Mouse (Mus musculus): ENCODE measurements around the gene D1Pas1.

DNA sequence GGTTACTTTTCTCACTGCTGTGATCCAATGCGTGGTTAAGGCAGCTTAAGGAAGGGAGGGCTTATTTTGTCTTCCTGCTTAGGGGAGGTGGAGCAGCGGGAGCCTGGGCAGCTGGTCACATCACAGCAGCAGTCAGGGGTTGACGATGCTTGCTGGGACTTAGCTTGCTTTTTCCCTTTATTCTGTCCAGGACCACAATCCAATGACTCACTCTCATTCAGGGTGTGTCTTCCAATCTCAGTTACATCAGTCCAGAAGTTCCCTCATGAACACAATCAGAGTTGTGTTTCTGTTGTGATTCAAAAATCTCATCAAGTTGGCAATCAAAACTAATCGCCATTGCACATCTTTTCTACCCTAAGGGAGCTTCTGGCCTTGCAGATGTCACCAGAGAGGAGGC lies 48.9 kb downstream of the D1Pas1 start:
- TF ChIP-seq GATA1 (IDR thresholded peaks at IDR 0.05; ENCODE audit: low read length) (no peak), TAL1 (IDR thresholded peaks at IDR 0.05; ENCODE audit: low read length) (no peak)
